In the genomic region with DNA sequence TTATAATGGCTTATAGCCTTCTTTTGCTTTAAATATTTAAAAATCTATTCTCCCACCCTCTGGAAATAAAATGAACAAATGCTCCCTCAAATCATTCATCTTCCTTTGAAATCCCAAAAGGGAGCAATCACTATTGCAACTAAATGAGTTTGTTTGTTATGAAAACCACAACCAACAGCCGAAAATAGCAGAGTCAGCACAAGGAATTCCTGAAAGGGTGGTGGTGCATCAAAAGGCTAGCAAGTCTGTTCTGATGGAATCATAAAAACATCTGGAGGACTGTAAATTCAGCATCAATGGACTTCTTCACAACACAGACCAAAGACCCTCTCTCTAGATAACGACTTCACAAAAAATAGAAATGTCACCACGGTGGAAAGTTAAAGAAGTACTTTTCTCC, we compare ENCODE assay signal across 19 mouse cellular contexts. TPM values are rescaled to one million over a fixed set of nuclear protein-coding genes. Genes with fewer than 3 reads are reported as not detected.
DNase-seq lines count a peak whose midpoint lies in the region; ATAC-seq and TF ChIP-seq lines count a peak whose summit lies in the region.
"Had no signal": no experiment of that assay in that cellular context is flagged by ENCODE, and none has a peak within 500 bp of the region (broad histone marks: within the 10 kb centered on the region; RNA-seq: fewer than 3 reads in every experiment).

No protein-coding gene starts in this region.

- TF ChIP-seq CTCF in hindbrain, postnatal 0 days (IDR thresholded peaks at IDR 0.05; ENCODE audit: low read depth): no peak

- ATAC-seq in forebrain, embryonic 14.5 days: no peak
- no peak for ATAC-seq in forebrain, embryonic 15.5 days (replicated peaks)
- no peak for ATAC-seq in hindbrain, embryonic 14.5 days (ENCODE audit: low FRiP score)
- no peak for ATAC-seq in hindbrain, postnatal 0 days

- H3K27ac ChIP-seq in forebrain, embryonic 14.5 days (ENCODE audit: low read depth, low read length): no peak overlapping the region
- H3K27ac ChIP-seq in forebrain, embryonic 15.5 days (replicated peaks): no peak overlapping the region
- H3K27ac ChIP-seq in hindbrain, embryonic 14.5 days: no peak overlapping the region
- H3K27ac ChIP-seq in hindbrain, postnatal 0 days: no peak overlapping the region
- H3K27ac ChIP-seq: embryonic facial prominence, embryonic 12.5 days; heart, adult 2 months; heart, embryonic 15.5 days had no signal

- peak; percentile 20 for DNase-seq in forebrain, embryonic 14.5 days (ENCODE audit: low spot score)
- DNase-seq in hindbrain, embryonic 14.5 days (ENCODE audit: low spot score): no peak
- DNase-seq in hindbrain, postnatal 0 days (ENCODE audit: low spot score): no peak
- peak; percentile 36 for DNase-seq in retina, postnatal 1 day
- no peak for DNase-seq in retina, embryonic 14.5 days (ENCODE audit: low spot score)
- DNase-seq in left cerebral cortex, postnatal 4 days: no peak
- DNase-seq: adrenal gland, adult 2 months; adrenal gland, postnatal 25 days; cerebellum, adult 2 months; embryo, embryonic 11 days; gastrocnemius, postnatal 10 days; heart, adult 2 months; heart, postnatal 14 days; kidney, adult 11 months had no signal

- peaks cover 21% of the 10 kb centered on the region for H3K27me3 ChIP-seq in forebrain, embryonic 14.5 days (replicated peaks; ENCODE audit: control insufficient read depth, insufficient read depth, low read length)
- peaks cover 15% of the 10 kb centered on the region; the same call in 1 of the 2 replicates for H3K27me3 ChIP-seq in forebrain, embryonic 15.5 days
- H3K27me3 ChIP-seq in hindbrain, embryonic 14.5 days (ENCODE audit: control insufficient read depth, insufficient read depth, low read length): peaks cover 6% of the 10 kb centered on the region; the same call in 1 of the 2 replicates
- no peaks in the 10 kb centered on the region for H3K27me3 ChIP-seq in hindbrain, postnatal 0 days (ENCODE audit: insufficient read depth, low read length)
- H3K27me3 ChIP-seq: embryonic facial prominence, embryonic 12.5 days had no signal

- intact Hi-C loops in left cerebral cortex, postnatal 4 days (cut with DNase I): no loop called here

- H3K9me3 ChIP-seq in forebrain, embryonic 14.5 days (replicated peaks; ENCODE audit: control insufficient read depth, low read length): no peaks in the 10 kb centered on the region
- H3K9me3 ChIP-seq in forebrain, embryonic 15.5 days: no peaks in the 10 kb centered on the region
- no peaks in the 10 kb centered on the region for H3K9me3 ChIP-seq in hindbrain, embryonic 14.5 days (ENCODE audit: control insufficient read depth, low read length)
- no peaks in the 10 kb centered on the region for H3K9me3 ChIP-seq in hindbrain, postnatal 0 days (ENCODE audit: low read length)
- H3K9me3 ChIP-seq: embryonic facial prominence, embryonic 12.5 days; heart, embryonic 15.5 days had no signal

- 20% methylated on average over 3 of the region's 3 CpGs for WGBS in forebrain, embryonic 14.5 days
- 23% methylated on average over 3 of the region's 3 CpGs for WGBS in forebrain, embryonic 15.5 days
- WGBS in hindbrain, embryonic 14.5 days: 29% methylated on average over 3 of the region's 3 CpGs
- 59% methylated on average over 3 of the region's 3 CpGs for WGBS in hindbrain, postnatal 0 days

- no peak overlapping the region for H3K4me2 ChIP-seq in forebrain, embryonic 14.5 days (ENCODE audit: low read length)
- no peak overlapping the region for H3K4me2 ChIP-seq in forebrain, embryonic 15.5 days (replicated peaks)
- 0 out of 2 replicates have a peak overlapping the region, but pooled peaks have one; percentile 6 for H3K4me2 ChIP-seq in hindbrain, embryonic 14.5 days (replicated peaks)
- no peak overlapping the region for H3K4me2 ChIP-seq in hindbrain, postnatal 0 days (ENCODE audit: low read depth, low read length)
- H3K4me2 ChIP-seq: embryonic facial prominence, embryonic 12.5 days; heart, embryonic 11.5 days; heart, embryonic 15.5 days had no signal

- no peaks in the 10 kb centered on the region for H3K36me3 ChIP-seq in forebrain, embryonic 14.5 days (ENCODE audit: control insufficient read depth, insufficient read depth, low read length)
- H3K36me3 ChIP-seq in forebrain, embryonic 15.5 days: no peaks in the 10 kb centered on the region
- H3K36me3 ChIP-seq in hindbrain, embryonic 14.5 days (replicated peaks; ENCODE audit: control insufficient read depth, insufficient read depth): no peaks in the 10 kb centered on the region
- no peaks in the 10 kb centered on the region for H3K36me3 ChIP-seq in hindbrain, postnatal 0 days (ENCODE audit: insufficient read depth, low read length)
- H3K36me3 ChIP-seq: embryonic facial prominence, embryonic 12.5 days; heart, embryonic 15.5 days had no signal

- no peak overlapping the region for H3K9ac ChIP-seq in forebrain, embryonic 14.5 days (ENCODE audit: low read length)
- H3K9ac ChIP-seq in forebrain, embryonic 15.5 days (replicated peaks): no peak overlapping the region
- H3K9ac ChIP-seq in hindbrain, embryonic 14.5 days: no peak overlapping the region
- no peak overlapping the region for H3K9ac ChIP-seq in hindbrain, postnatal 0 days (replicated peaks; ENCODE audit: low read length)
- H3K9ac ChIP-seq: embryonic facial prominence, embryonic 12.5 days; heart, embryonic 15.5 days had no signal

- no peak overlapping the region for H3K4me3 ChIP-seq in forebrain, embryonic 14.5 days (ENCODE audit: low read depth, low read length)
- no peak overlapping the region for H3K4me3 ChIP-seq in forebrain, embryonic 15.5 days
- H3K4me3 ChIP-seq in hindbrain, embryonic 14.5 days (replicated peaks; ENCODE audit: low read length): no peak overlapping the region
- H3K4me3 ChIP-seq in hindbrain, postnatal 0 days (ENCODE audit: low read length): no peak overlapping the region
- H3K4me3 ChIP-seq: embryonic facial prominence, embryonic 12.5 days; heart, adult 2 months; heart, embryonic 15.5 days had no signal

- peaks cover 10% of the 10 kb centered on the region for H3K4me1 ChIP-seq in forebrain, embryonic 14.5 days (ENCODE audit: control insufficient read depth, insufficient read depth, low read length)
- H3K4me1 ChIP-seq in forebrain, embryonic 15.5 days: peaks cover 20% of the 10 kb centered on the region
- peaks cover 19% of the 10 kb centered on the region for H3K4me1 ChIP-seq in hindbrain, embryonic 14.5 days (replicated peaks; ENCODE audit: control insufficient read depth, insufficient read depth, low read length)
- no peaks in the 10 kb centered on the region for H3K4me1 ChIP-seq in hindbrain, postnatal 0 days (ENCODE audit: insufficient read depth, low read length)

RNA-seq across cellular contexts. Expression of gene Nr6a1, which starts 4.0 kb away (rescaled TPM):
- polyA plus RNA-seq in forebrain, embryonic 14.5 days (2014; fragmentation: Nextera tagmentation; extraction: Ambion mirVana): 0.67 and 0.95 TPM in 2 replicates
- 1.1 and 1.7 TPM in 2 replicates for polyA plus RNA-seq in forebrain, embryonic 15.5 days (2015; fragmentation: Nextera tagmentation; extraction: Ambion mirVana)
- 3.8 and 4.0 TPM in 2 replicates for polyA plus RNA-seq in hindbrain, embryonic 14.5 days (2014; fragmentation: Nextera tagmentation; extraction: Ambion mirVana)
- total RNA-seq in hindbrain, postnatal 0 days (2014; rRNA removed): 9.0 and 11.1 TPM in 2 replicates
- 1.6 and 1.8 TPM in 2 replicates for polyA plus RNA-seq in hindbrain, postnatal 0 days (2015; fragmentation: Nextera tagmentation; extraction: Ambion mirVana)
- 1 to 10 TPM; 6.6 TPM for total RNA-seq in left cerebral cortex, postnatal 4 days (2021)

RNA-seq across cellular contexts. Expression of gene Olfml2a, which starts 8.3 kb away (rescaled TPM):
- polyA plus RNA-seq in forebrain, embryonic 14.5 days (2014; fragmentation: Nextera tagmentation; extraction: Ambion mirVana): 1.9 and 2.5 TPM in 2 replicates
- 1.7 and 1.8 TPM in 2 replicates for polyA plus RNA-seq in forebrain, embryonic 15.5 days (2015; fragmentation: Nextera tagmentation; extraction: Ambion mirVana)
- 4.6 and 5.6 TPM in 2 replicates for polyA plus RNA-seq in hindbrain, embryonic 14.5 days (2014; fragmentation: Nextera tagmentation; extraction: Ambion mirVana)
- total RNA-seq in hindbrain, postnatal 0 days (2014; rRNA removed): 7.5 and 8.8 TPM in 2 replicates
- 2.7 and 3.3 TPM in 2 replicates for polyA plus RNA-seq in hindbrain, postnatal 0 days (2015; fragmentation: Nextera tagmentation; extraction: Ambion mirVana)
- total RNA-seq in left cerebral cortex, postnatal 4 days (2021): 1 to 10 TPM; 4.4 to 5.4 TPM
- polyA plus RNA-seq: C2C12 had no signal

Comparison
In these comparisons a context has a peak if more than half of its experiments do, and no peak if none do; other contexts are left out.
1. DNase-seq: peak in forebrain, embryonic 14.5 days (single experiment) and retina, postnatal 1 day (single experiment); none in hindbrain, embryonic 14.5 days (single experiment), hindbrain, postnatal 0 days (single experiment), retina, embryonic 14.5 days (single experiment) and left cerebral cortex, postnatal 4 days (single experiment).